30 mouse cellular contexts compared by ENCODE assay signal in genomic region chr17:46883107-46883506, GRCm38 (mm10). TPM values are rescaled to one million over a fixed set of nuclear protein-coding genes. Genes with fewer than 3 reads are reported as not detected.
DNase-seq lines count a peak whose midpoint lies in the region; ATAC-seq and TF ChIP-seq lines count a peak whose summit lies in the region.
"Had no signal": no experiment of that assay in that cellular context is flagged by ENCODE, and none has a peak within 500 bp of the region (broad histone marks: within the 10 kb centered on the region; RNA-seq: fewer than 3 reads in every experiment).

No protein-coding gene starts in this region.

- no peaks in the 10 kb centered on the region for H3K36me3 ChIP-seq in kidney, postnatal 0 days (ENCODE audit: insufficient read depth, low read length)
- no peaks in the 10 kb centered on the region for H3K36me3 ChIP-seq in neural tube, embryonic 12.5 days
- H3K36me3 ChIP-seq in neural tube, embryonic 15.5 days: no peaks in the 10 kb centered on the region
- H3K36me3 ChIP-seq in stomach, embryonic 16.5 days (ENCODE audit: control insufficient read depth, insufficient read depth, low read length): no peaks in the 10 kb centered on the region
- H3K36me3 ChIP-seq: embryonic facial prominence, embryonic 12.5 days; liver, embryonic 15.5 days; midbrain, embryonic 13.5 days had no signal

- H3K9me3 ChIP-seq in kidney, postnatal 0 days (replicated peaks; ENCODE audit: low read length): no peaks in the 10 kb centered on the region
- no peaks in the 10 kb centered on the region for H3K9me3 ChIP-seq in neural tube, embryonic 12.5 days
- no peaks in the 10 kb centered on the region for H3K9me3 ChIP-seq in neural tube, embryonic 15.5 days (replicated peaks)
- H3K9me3 ChIP-seq in stomach, embryonic 16.5 days (replicated peaks; ENCODE audit: control insufficient read depth, low read length): no peaks in the 10 kb centered on the region
- H3K9me3 ChIP-seq: embryonic facial prominence, embryonic 12.5 days; liver, embryonic 15.5 days; midbrain, embryonic 13.5 days had no signal

- ATAC-seq in kidney, postnatal 0 days (replicated peaks; ENCODE audit: low FRiP score, low read depth): no peak
- no peak for ATAC-seq in neural tube, embryonic 12.5 days (ENCODE audit: low FRiP score, low read depth)
- ATAC-seq in neural tube, embryonic 15.5 days (ENCODE audit: low FRiP score): no peak
- ATAC-seq in stomach, embryonic 16.5 days (ENCODE audit: insufficient read depth, low FRiP score): peak; percentile 77
- ATAC-seq: activated CD4-positive, CD25-positive, alpha-beta regulatory T cell, adult 4 months; forebrain, postnatal 0 days; hindbrain, embryonic 16.5 days; midbrain, embryonic 13.5 days had no signal

- H3K4me2 ChIP-seq in kidney, postnatal 0 days (ENCODE audit: low read length): no peak overlapping the region
- no peak overlapping the region for H3K4me2 ChIP-seq in neural tube, embryonic 12.5 days (replicated peaks)
- H3K4me2 ChIP-seq in neural tube, embryonic 15.5 days: no peak overlapping the region
- peak overlapping the region; percentile 20; the same call in 1 of the 2 replicates for H3K4me2 ChIP-seq in stomach, embryonic 16.5 days (ENCODE audit: low read depth, low read length)
- H3K4me2 ChIP-seq: embryonic facial prominence, embryonic 12.5 days; heart, embryonic 11.5 days; liver, embryonic 15.5 days; midbrain, embryonic 13.5 days had no signal

- H3K9ac ChIP-seq in kidney, postnatal 0 days (ENCODE audit: low read depth, low read length): no peak overlapping the region
- H3K9ac ChIP-seq in neural tube, embryonic 12.5 days: 0 out of 2 replicates have a peak overlapping the region, but pooled peaks have one; percentile 17
- no peak overlapping the region for H3K9ac ChIP-seq in neural tube, embryonic 15.5 days (replicated peaks)
- peak overlapping the region; percentile 44; the same call in 1 of the 2 replicates for H3K9ac ChIP-seq in stomach, embryonic 16.5 days (ENCODE audit: low read length)
- H3K9ac ChIP-seq: embryonic facial prominence, embryonic 12.5 days; forebrain, postnatal 0 days; liver, embryonic 15.5 days; midbrain, embryonic 13.5 days had no signal

- H3K27me3 ChIP-seq in kidney, postnatal 0 days (ENCODE audit: insufficient read depth, low read length): no peaks in the 10 kb centered on the region
- H3K27me3 ChIP-seq in neural tube, embryonic 12.5 days (replicated peaks): no peaks in the 10 kb centered on the region
- H3K27me3 ChIP-seq in neural tube, embryonic 15.5 days (replicated peaks): no peaks in the 10 kb centered on the region
- no peaks in the 10 kb centered on the region for H3K27me3 ChIP-seq in stomach, embryonic 16.5 days (ENCODE audit: control insufficient read depth, insufficient read depth, low read length)
- H3K27me3 ChIP-seq: embryonic facial prominence, embryonic 12.5 days; liver, embryonic 15.5 days; midbrain, embryonic 13.5 days had no signal

- 69% methylated on average over 9 of the region's 9 CpGs for WGBS in kidney, postnatal 0 days
- WGBS in neural tube, embryonic 12.5 days: 85% methylated on average over 9 of the region's 9 CpGs
- WGBS in neural tube, embryonic 15.5 days: 93% methylated on average over 9 of the region's 9 CpGs
- 66% methylated on average over 9 of the region's 9 CpGs for WGBS in stomach, embryonic 16.5 days

- TF ChIP-seq CTCF in kidney, postnatal 0 days (IDR thresholded peaks at IDR 0.05; ENCODE audit: low read depth): no peak

- H3K4me1 ChIP-seq in kidney, postnatal 0 days (replicated peaks; ENCODE audit: insufficient read depth, low read length): 0 out of 2 replicates have a peak, but pooled peaks cover 14% of the 10 kb centered on the region
- 0 out of 2 replicates have a peak, but pooled peaks cover 7% of the 10 kb centered on the region for H3K4me1 ChIP-seq in neural tube, embryonic 12.5 days
- H3K4me1 ChIP-seq in neural tube, embryonic 15.5 days: peaks cover 19% of the 10 kb centered on the region
- H3K4me1 ChIP-seq in stomach, embryonic 16.5 days (ENCODE audit: control insufficient read depth, insufficient read depth, low read length): peaks cover 15% of the 10 kb centered on the region

- H3K27ac ChIP-seq in kidney, postnatal 0 days: peak overlapping the region; percentile 20; the same call in 1 of the 2 replicates
- no peak overlapping the region for H3K27ac ChIP-seq in neural tube, embryonic 12.5 days
- H3K27ac ChIP-seq in neural tube, embryonic 15.5 days (replicated peaks): no peak overlapping the region
- H3K27ac ChIP-seq in stomach, embryonic 16.5 days (ENCODE audit: low read length): peak overlapping the region; percentile 88
- H3K27ac ChIP-seq: embryonic facial prominence, embryonic 12.5 days; liver, embryonic 15.5 days; midbrain, embryonic 13.5 days had no signal

- DNase-seq in kidney, postnatal 0 days (ENCODE audit: low spot score): no peak
- no peak for DNase-seq in kidney, adult 9 months
- peak; percentile 38 for DNase-seq in kidney, postnatal 14 days
- no peak for DNase-seq in layer of hippocampus, adult 18-20 months (ENCODE audit: low spot score in 2 of 2)
- DNase-seq in right cerebral cortex, postnatal 36 days (ENCODE audit: low spot score in 2 of 2): no peak
- DNase-seq: adrenal gland, adult 8-10 months; cerebellum, adult 18-20 months; cerebellum, postnatal 14 days; forebrain, postnatal 0 days; gastrocnemius, postnatal 14 days; heart, adult 11 months; lung, postnatal 14 days; retina, postnatal 1 day; right cerebral cortex, postnatal 4 days had no signal

- H3K4me3 ChIP-seq in kidney, postnatal 0 days (replicated peaks; ENCODE audit: low read depth, low read length): no peak overlapping the region
- H3K4me3 ChIP-seq in neural tube, embryonic 12.5 days: no peak overlapping the region
- H3K4me3 ChIP-seq in neural tube, embryonic 15.5 days (replicated peaks): no peak overlapping the region
- H3K4me3 ChIP-seq in stomach, embryonic 16.5 days (replicated peaks; ENCODE audit: low read length): no peak overlapping the region
- H3K4me3 ChIP-seq: embryonic facial prominence, embryonic 12.5 days; liver, embryonic 15.5 days; midbrain, embryonic 13.5 days had no signal

RNA-seq across cellular contexts. Expression of gene Tbcc, which starts 7.4 kb away (rescaled TPM):
- polyA plus RNA-seq in kidney, postnatal 0 days (2015; fragmentation: Nextera tagmentation; extraction: Ambion mirVana): 58.2 and 71.4 TPM in 2 replicates
- polyA plus RNA-seq in neural tube, embryonic 12.5 days (2016; fragmentation: Nextera tagmentation; extraction: Ambion mirVana): 87.8 and 89.5 TPM in 2 replicates
- 55.9 and 62.5 TPM in 2 replicates for polyA plus RNA-seq in neural tube, embryonic 15.5 days (2015; fragmentation: Nextera tagmentation; extraction: Ambion mirVana)
- 25.8 and 34.8 TPM in 2 replicates for polyA plus RNA-seq in stomach, embryonic 16.5 days (2015; fragmentation: Nextera tagmentation; extraction: Ambion mirVana)
- total RNA-seq in layer of hippocampus, adult 18-20 months (2021): 10 to 100 TPM; 29.9 to 30.2 TPM

RNA-seq across cellular contexts. Expression of gene Bicral, which starts 24.8 kb away (rescaled TPM):
- polyA plus RNA-seq in kidney, postnatal 0 days (2015; fragmentation: Nextera tagmentation; extraction: Ambion mirVana): 2.9 and 4.1 TPM in 2 replicates
- polyA plus RNA-seq in neural tube, embryonic 12.5 days (2016; fragmentation: Nextera tagmentation; extraction: Ambion mirVana): 7.0 and 8.0 TPM in 2 replicates
- 6.6 and 8.3 TPM in 2 replicates for polyA plus RNA-seq in neural tube, embryonic 15.5 days (2015; fragmentation: Nextera tagmentation; extraction: Ambion mirVana)
- polyA plus RNA-seq in stomach, embryonic 16.5 days (2015; fragmentation: Nextera tagmentation; extraction: Ambion mirVana): 3.4 and 4.0 TPM in 2 replicates
- total RNA-seq in layer of hippocampus, adult 18-20 months (2021): 10 to 100 TPM; 61.5 to 65.7 TPM

RNA-seq across cellular contexts. Expression of gene Prph2, which starts 27.2 kb away (rescaled TPM):
- polyA plus RNA-seq in kidney, postnatal 0 days (2015; fragmentation: Nextera tagmentation; extraction: Ambion mirVana): 0.11 and 0.16 TPM in 2 replicates
- not detected in 2 replicates for polyA plus RNA-seq in neural tube, embryonic 12.5 days (2016; fragmentation: Nextera tagmentation; extraction: Ambion mirVana)
- polyA plus RNA-seq in neural tube, embryonic 15.5 days (2015; fragmentation: Nextera tagmentation; extraction: Ambion mirVana): not detected in 2 replicates
- polyA plus RNA-seq in stomach, embryonic 16.5 days (2015; fragmentation: Nextera tagmentation; extraction: Ambion mirVana): not detected in 2 replicates
- not detected for total RNA-seq in layer of hippocampus, adult 18-20 months (2021)
- total RNA-seq: adrenal gland, adult 8-10 months; gastrocnemius, postnatal 14 days; hematopoietic stem cell, adult 5-6 weeks; layer of hippocampus, postnatal 14 days; megakaryocyte progenitor cell, adult 5-6 weeks had no signal
- polyA plus RNA-seq: activated CD4-positive, CD25-positive, alpha-beta regulatory T cell, adult 4 months; forebrain, embryonic 11.5 days; forebrain, postnatal 0 days; heart, embryonic 11.5 days; heart, postnatal 0 days; hindbrain, embryonic 16.5 days; limb, embryonic 14.5 days; liver, embryonic 15.5 days; midbrain, embryonic 13.5 days; neural tube, embryonic 11.5 days had no signal

Comparison
In these comparisons a context has a peak if more than half of its experiments do, and no peak if none do; other contexts are left out.
1. H3K9ac ChIP-seq: peak in neural tube, embryonic 12.5 days (single experiment) and stomach, embryonic 16.5 days (single experiment); none in kidney, postnatal 0 days (single experiment) and neural tube, embryonic 15.5 days (single experiment).
2. H3K27ac ChIP-seq: peak in kidney, postnatal 0 days (single experiment) and stomach, embryonic 16.5 days (single experiment); none in neural tube, embryonic 12.5 days (single experiment) and neural tube, embryonic 15.5 days (single experiment).